Mouse (Mus musculus): ENCODE measurements at regions not wholly inside any gene's neighbourhood (a gene's known extent, or its start where the extent isn't known, plus 50 kb on each side); places are given as distances from the start of the nearest gene placed in this dataset.

- TF ChIP-seq POLR2AphosphoS5 (IDR thresholded peaks at IDR 0.05; ENCODE audit: borderline replicate concordance, low read depth, low read length), result no peak
- TF ChIP-seq ZNF384 (IDR thresholded peaks at IDR 0.05; ENCODE audit: low read depth, low read length), result no peak
- TF ChIP-seq CHD1 (IDR thresholded peaks at IDR 0.05; ENCODE audit: low read depth, low read length), result no peak
- no peak for TF ChIP-seq USF2 (IDR thresholded peaks at IDR 0.05; ENCODE audit: borderline replicate concordance in 1 of 2, insufficient read depth in 1 of 2, low read depth in 1 of 2, low read length in 2 of 2)
- TF ChIP-seq MYC (IDR thresholded peaks at IDR 0.05; ENCODE audit: low read depth, low read length), result no peak
- TF ChIP-seq CTCF (IDR thresholded peaks at IDR 0.05 in 2 of 3, conservative IDR thresholded peaks at IDR 0.05 in 1 of 3; ENCODE audit: control insufficient read depth in 1 of 3, insufficient read depth in 1 of 3, low read depth in 2 of 3, low read length in 3 of 3, poor library complexity in 1 of 3, severe bottlenecking in 1 of 3), result no peak
- TF ChIP-seq ZC3H11A (IDR thresholded peaks at IDR 0.05; ENCODE audit: low read depth, low read length), result no peak
- TF ChIP-seq E2F4 (IDR thresholded peaks at IDR 0.05; ENCODE audit: borderline replicate concordance, low read depth, low read length), result no peak
- TF ChIP-seq JUND (IDR thresholded peaks at IDR 0.05; ENCODE audit: low read depth, low read length), result no peak
- TF ChIP-seq CHD2 (IDR thresholded peaks at IDR 0.05; ENCODE audit: low read length), result no peak
- no peak for TF ChIP-seq EP300 (IDR thresholded peaks at IDR 0.05; ENCODE audit: low read depth in 1 of 2, low read length in 2 of 2)
- TF ChIP-seq UBTF (IDR thresholded peaks at IDR 0.05; ENCODE audit: borderline replicate concordance, insufficient read depth, low read depth, low read length), result no peak
- TF ChIP-seq MEF2A (IDR thresholded peaks at IDR 0.05; ENCODE audit: extremely low read depth, insufficient replicate concordance, low read depth, low read length, poor library complexity, severe bottlenecking), result no peak
- no peak for TF ChIP-seq MYB (IDR thresholded peaks at IDR 0.05; ENCODE audit: low read depth, low read length)
- TF ChIP-seq ETS1 (IDR thresholded peaks at IDR 0.05; ENCODE audit: low read depth, low read length), result no peak
- no peak for TF ChIP-seq NRF1 (IDR thresholded peaks at IDR 0.05; ENCODE audit: insufficient read depth, low read depth, low read length, poor library complexity, severe bottlenecking)
- no peak for TF ChIP-seq SIN3A (IDR thresholded peaks at IDR 0.05; ENCODE audit: low read length)
- TF ChIP-seq NELFE (IDR thresholded peaks at IDR 0.05; ENCODE audit: low read depth, low read length), result no peak
- TF ChIP-seq ZMIZ1 (IDR thresholded peaks at IDR 0.05; ENCODE audit: low read depth, low read length), result no peak
- no peak overlapping the region for H3K4me3 ChIP-seq (ENCODE audit: control insufficient read depth in 1 of 2, insufficient read depth in 1 of 2, low read depth in 2 of 2, low read length in 2 of 2)
- no peak overlapping the region for H3K27ac ChIP-seq (ENCODE audit: control insufficient read depth, low read depth, low read length)
- no peaks in the 10 kb centered on the region for H3K27me3 ChIP-seq (ENCODE audit: control insufficient read depth in 1 of 2, insufficient read depth in 2 of 2, low read length in 2 of 2)
- H3K79me2 ChIP-seq (ENCODE audit: control insufficient read depth, insufficient read depth, low read length, poor library complexity), result no peaks in the 10 kb centered on the region
- DNase-seq (ENCODE audit: low read depth, low spot score), result no peak
- H3K4me1 ChIP-seq (ENCODE audit: control insufficient read depth in 1 of 2, insufficient read depth in 2 of 2, low read length in 2 of 2), result no peaks in the 10 kb centered on the region
- no peaks in the 10 kb centered on the region for H3K36me3 ChIP-seq (ENCODE audit: control insufficient read depth in 1 of 2, insufficient read depth in 2 of 2, low read length in 2 of 2)
- H3K9me3 ChIP-seq (replicated peaks; ENCODE audit: insufficient read depth, low read length), result no peaks in the 10 kb centered on the region
- H3K9ac ChIP-seq (ENCODE audit: control insufficient read depth, low read depth, low read length, poor library complexity, severe bottlenecking), result no peak overlapping the region
Measured at GRCm38 (mm10) chr15:94023501-94023900, 427.8 kb upstream of the Prickle1 start.

- TF ChIP-seq RCOR1 (IDR thresholded peaks at IDR 0.05; ENCODE audit: low read depth, low read length) (no peak), UBTF (IDR thresholded peaks at IDR 0.05; ENCODE audit: borderline replicate concordance, insufficient read depth, low read depth, low read length) (no peak), NELFE (IDR thresholded peaks at IDR 0.05; ENCODE audit: low read depth, low read length) (no peak), MAZ (IDR thresholded peaks at IDR 0.05; ENCODE audit: low read depth, low read length) (no peak), EP300 (IDR thresholded peaks at IDR 0.05; ENCODE audit: low read depth in 1 of 2, low read length in 2 of 2) (no peak), TCF12 (IDR thresholded peaks at IDR 0.05; ENCODE audit: low read depth, low read length) (no peak), E2F4 (IDR thresholded peaks at IDR 0.05; ENCODE audit: borderline replicate concordance, low read depth, low read length) (no peak), USF1 (IDR thresholded peaks at IDR 0.05; ENCODE audit: low read depth, low read length) (no peak), CHD1 (IDR thresholded peaks at IDR 0.05; ENCODE audit: low read depth, low read length) (no peak), ZMIZ1 (IDR thresholded peaks at IDR 0.05; ENCODE audit: low read depth, low read length) (no peak), ZC3H11A (IDR thresholded peaks at IDR 0.05; ENCODE audit: low read depth, low read length) (no peak), POLR2AphosphoS5 (IDR thresholded peaks at IDR 0.05; ENCODE audit: borderline replicate concordance, low read depth, low read length) (no peak)
- Histone ChIP-seq H3K79me2 (ENCODE audit: control insufficient read depth, insufficient read depth, low read length, poor library complexity) (no peaks in the 10 kb centered on the region), H3K9me3 (replicated peaks; ENCODE audit: insufficient read depth, low read length) (no peaks in the 10 kb centered on the region), H3K36me3 (ENCODE audit: control insufficient read depth in 1 of 2, insufficient read depth in 2 of 2, low read length in 2 of 2) (no peaks in the 10 kb centered on the region), H3K9ac (ENCODE audit: control insufficient read depth, low read depth, low read length, poor library complexity, severe bottlenecking) (no peak overlapping the region), H3K4me3 (ENCODE audit: control insufficient read depth in 1 of 2, insufficient read depth in 1 of 2, low read depth in 2 of 2, low read length in 2 of 2) (no peak overlapping the region), H3K27me3 (ENCODE audit: control insufficient read depth in 1 of 2, insufficient read depth in 2 of 2, low read length in 2 of 2) (no peaks in the 10 kb centered on the region), H3K4me1 (ENCODE audit: control insufficient read depth in 1 of 2, insufficient read depth in 2 of 2, low read length in 2 of 2) (no peaks in the 10 kb centered on the region), H3K27ac (ENCODE audit: control insufficient read depth, low read depth, low read length) (no peak overlapping the region)
- DNase-seq (ENCODE audit: low read depth, low spot score), result no peak
Measured at GRCm38 (mm10) chr15:94017814-94018213, 422.1 kb upstream of the Prickle1 start.
